Mouse (Mus musculus) CH12.LX (cell line): ENCODE measurements around the gene Ercc6l2. TPM values are rescaled to one million over a fixed set of nuclear protein-coding genes. Genes with fewer than 3 reads are reported as not detected.
A peak's percentile ranks its signal among the peaks of the same experiment; 100 is the strongest.

Experiments
- DNase-seq: peaks from one replicate; pipeline ENCODE4 v3.0.0-alpha.2; 2013; ENCODE audit errors: extremely low read depth
- H3K27ac ChIP-seq: 2 replicates; pipeline ENCODE4 v1.5.1; 2012; ENCODE audit warnings: low read depth, mild to moderate bottlenecking, control low read depth, moderate library complexity; ENCODE audit not compliant: insufficient read depth
- H3K27me3 ChIP-seq: replicated peaks from 2 replicates; pipeline ENCODE3; 2012; ENCODE audit warnings: inconsistent platforms
- H3K36me3 ChIP-seq, 2 experiments: replicated peaks in 1 of 2; 2 replicates each; pipeline versions ENCODE3 to v1.6.1; 2012; ENCODE audit warnings: inconsistent platforms in 1 of 2, low read length in 1 of 2, mild to moderate bottlenecking in 1 of 2, mixed read lengths in 1 of 2, moderate library complexity in 1 of 2; ENCODE audit not compliant: control insufficient read depth in 1 of 2, insufficient read depth in 1 of 2
- H3K4me1 ChIP-seq, 2 experiments: 2 replicates each; pipeline ENCODE4 v1.6.1; 2012; ENCODE audit warnings: inconsistent platforms in 1 of 2, moderate library complexity in 1 of 2; ENCODE audit not compliant: insufficient read depth in 2 of 2, control insufficient read depth in 1 of 2
- H3K4me2 ChIP-seq: 2 replicates; pipeline ENCODE4 v1.6.1; 2012; ENCODE audit warnings: low read depth, mild to moderate bottlenecking, control low read depth; ENCODE audit not compliant: poor library complexity, insufficient read depth, severe bottlenecking
- H3K4me3 ChIP-seq, 3 experiments: fragments of 150-350 bp in 1 of 3; sonication (generic) in 1 of 3; replicated peaks in 1 of 3; 2 replicates each; pipeline versions ENCODE3 to v1.5.1; 2011 to 2012; ENCODE audit warnings: low read depth in 2 of 3, low read length in 2 of 3, mild to moderate bottlenecking in 2 of 3, moderate library complexity in 2 of 3, control low read depth in 1 of 3, improper control_type of control experiment in 1 of 3, inconsistent platforms in 1 of 3, mixed read lengths in 1 of 3; ENCODE audit not compliant: poor library complexity in 1 of 3
- H3K79me2 ChIP-seq: replicated peaks from 2 replicates; pipeline ENCODE4 v1.6.1; 2012; ENCODE audit warnings: mild to moderate bottlenecking, moderate library complexity; ENCODE audit not compliant: control insufficient read depth, poor library complexity, insufficient read depth, severe bottlenecking; ENCODE audit errors: extremely low read depth
- H3K9ac ChIP-seq: 2 replicates; pipeline ENCODE4 v1.6.1; 2012; ENCODE audit warnings: low read depth, mild to moderate bottlenecking, control low read depth, moderate library complexity; ENCODE audit not compliant: insufficient read depth
- H3K9me3 ChIP-seq: replicated peaks from 2 replicates; pipeline ENCODE3; 2012; ENCODE audit warnings: low read length, inconsistent platforms, mixed read lengths
- BHLHE40 ChIP-seq: IDR thresholded peaks from 2 replicates; pipeline ENCODE4 v1.6.1; 2011; ENCODE audit warnings: mild to moderate bottlenecking, low read depth, low read length, improper control_type of control experiment
- CHD1 ChIP-seq: IDR thresholded peaks from 2 replicates; pipeline ENCODE4 v1.6.1; 2012; ENCODE audit warnings: low read depth, low read length, improper control_type of control experiment, inconsistent platforms
- E2F4 ChIP-seq: IDR thresholded peaks from 2 replicates; pipeline ENCODE4 v1.6.1; 2011; ENCODE audit warnings: low read depth, low read length, improper control_type of control experiment; ENCODE audit not compliant: insufficient replicate concordance
- ELF1 ChIP-seq: IDR thresholded peaks from 2 replicates; pipeline ENCODE4 v1.6.1; 2014; ENCODE audit warnings: low read depth, mild to moderate bottlenecking, inconsistent platforms, low read length, improper control_type of control experiment
- ETS1 ChIP-seq: conservative IDR thresholded peaks from 2 replicates; pipeline ENCODE4 v1.6.1; 2012; ENCODE audit warnings: low read depth, mild to moderate bottlenecking, inconsistent platforms, low read length, improper control_type of control experiment, moderate library complexity
- JUN ChIP-seq: IDR thresholded peaks from 2 replicates; pipeline ENCODE4 v1.6.1; 2011; ENCODE audit warnings: low read depth, mild to moderate bottlenecking, low read length, improper control_type of control experiment, moderate library complexity; ENCODE audit not compliant: insufficient read depth
- JUND ChIP-seq: conservative IDR thresholded peaks from 2 replicates; pipeline ENCODE4 v1.6.1; 2011; ENCODE audit warnings: low read depth, low read length, improper control_type of control experiment
- MAFK ChIP-seq: IDR thresholded peaks from 2 replicates; pipeline ENCODE4 v1.6.1; 2011; ENCODE audit warnings: low read length, improper control_type of control experiment; ENCODE audit not compliant: insufficient replicate concordance
- MEF2A ChIP-seq: IDR thresholded peaks from 2 replicates; pipeline ENCODE4 v1.6.1; 2014; ENCODE audit warnings: low read depth, mild to moderate bottlenecking, inconsistent platforms, low read length, improper control_type of control experiment, borderline replicate concordance
- PAX5 ChIP-seq: IDR thresholded peaks from 2 replicates; pipeline ENCODE4 v1.6.1; 2012; ENCODE audit warnings: low read length, inconsistent platforms, mixed read lengths
- POLR2A ChIP-seq: IDR thresholded peaks from 2 replicates; pipeline ENCODE4 v1.6.1; 2011; ENCODE audit warnings: low read depth, mild to moderate bottlenecking, improper control_type of control experiment, low read length
- RCOR1 ChIP-seq: conservative IDR thresholded peaks from 2 replicates; pipeline ENCODE4 v1.6.1; 2012; ENCODE audit warnings: low read depth, mild to moderate bottlenecking, inconsistent platforms, low read length, improper control_type of control experiment
- TBP ChIP-seq: conservative IDR thresholded peaks from 2 replicates; pipeline ENCODE4 v1.6.1; 2011; ENCODE audit warnings: low read depth, low read length, improper control_type of control experiment
- TCF12 ChIP-seq: IDR thresholded peaks from 2 replicates; pipeline ENCODE4 v1.6.1; 2014; ENCODE audit warnings: low read depth, mild to moderate bottlenecking, inconsistent platforms, low read length, improper control_type of control experiment
- UBTF ChIP-seq: IDR thresholded peaks from 2 replicates; pipeline ENCODE4 v1.6.1; 2012; ENCODE audit warnings: low read depth, mild to moderate bottlenecking, inconsistent platforms, low read length, improper control_type of control experiment, moderate library complexity
- USF1 ChIP-seq: IDR thresholded peaks from 2 replicates; pipeline ENCODE4 v1.6.1; 2014; ENCODE audit warnings: low read depth, mild to moderate bottlenecking, inconsistent platforms, low read length, improper control_type of control experiment
- ZKSCAN1 ChIP-seq: IDR thresholded peaks from 2 replicates; pipeline ENCODE4 v1.6.1; 2012; ENCODE audit warnings: low read depth, inconsistent platforms, low read length, improper control_type of control experiment, borderline replicate concordance
- ZNF384 ChIP-seq: IDR thresholded peaks from 2 replicates; pipeline ENCODE4 v1.6.1; 2012; ENCODE audit warnings: low read depth, low read length, improper control_type of control experiment, inconsistent platforms
- dilution Hi-C: fragments of 300-500 bp; cut with MboI; formaldehyde crosslinking; loops from 2 replicates; pipeline ENCODE4 v1.14.3; 2020; ENCODE audit warnings: low sequenced_read_pairs; ENCODE audit not compliant: extremely low pct_unique_long_range_greater_than_20kb, extremely low pct_ligation_motif_present
- in situ Hi-C: fragments of 300-500 bp; cut with MboI; formaldehyde crosslinking; loops from 3 replicates; pipeline ENCODE4 v1.14.3; 2019; ENCODE audit warnings: low sequenced_read_pairs, low pct_ligation_motif_present, low pct_unique_long_range_greater_than_20kb, mixed read lengths
- polyA plus RNA-seq: library from polyadenylated mRNA; unstranded; fragments of >175 nt; gene quantifications from 2 replicates; pipeline ENCODE4 v1.2.1, GENCODE M21; 2012; ENCODE audit warnings: low read depth; ENCODE audit not compliant: insufficient read length
- total RNA-seq, 2 experiments: library from RNA; depleted of rRNA; stranded (reverse); fragments of 300-350 nt in 1 of 2; fragments of >200 nt in 1 of 2; gene quantifications; 2 replicates each; pipeline ENCODE4 v1.2.3; 2012 to 2014

The Ercc6l2 gene
- total and polyA plus RNA-seq, 3 experiments, result 44.3 to 97.0 (median 62.5) TPM

DNA sequence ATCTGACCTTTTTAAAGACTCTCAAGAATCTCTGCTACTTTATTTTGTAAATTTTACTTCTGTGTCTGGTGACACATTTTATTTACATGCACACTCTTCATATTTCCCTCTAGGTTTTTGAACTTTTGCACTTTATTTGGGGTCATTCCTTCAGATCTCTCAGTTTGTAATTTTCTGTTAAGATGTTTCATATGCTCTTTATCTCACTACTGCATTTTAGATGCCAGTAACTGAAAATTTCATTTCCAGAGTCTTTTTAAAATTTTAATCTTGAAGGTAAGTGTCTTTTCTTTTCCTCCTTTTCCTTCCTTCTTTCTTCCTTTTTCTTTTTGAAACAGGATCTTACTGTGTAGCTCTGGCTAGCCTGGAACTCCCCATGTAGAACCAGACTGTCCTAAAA lies 3.6 kb upstream of the Ercc6l2 start:
- dilution Hi-C loops, result no loop called here
- TF ChIP-seq PAX5 (no peak), TCF12 (no peak), ETS1 (no peak), ZNF384 (no peak), RCOR1 (no peak)
- TF ChIP-seq, all 38 proteins: peak for 0
- Histone ChIP-seq H3K4me1 (peaks cover 14 to 79% of the 10 kb centered on the region in 2 experiments; a peak in 3 of 4 replicates), H3K4me2 (no peak overlapping the region), H3K9ac (no peak overlapping the region), H3K36me3 (peaks cover 0 to 20% of the 10 kb centered on the region in 2 experiments), H3K27me3 (no peaks in the 10 kb centered on the region), H3K4me3 (no peak overlapping the region), H3K27ac (no peak overlapping the region), H3K9me3 (no peaks in the 10 kb centered on the region), H3K79me2 (peaks cover 29% of the 10 kb centered on the region)
- in situ Hi-C loops, result loop anchor here (25.0 kb wide), 1 partner anchor 249 kb away; the partner anchor contains the start of gene Ptch1
- no peak for DNase-seq

DNA sequence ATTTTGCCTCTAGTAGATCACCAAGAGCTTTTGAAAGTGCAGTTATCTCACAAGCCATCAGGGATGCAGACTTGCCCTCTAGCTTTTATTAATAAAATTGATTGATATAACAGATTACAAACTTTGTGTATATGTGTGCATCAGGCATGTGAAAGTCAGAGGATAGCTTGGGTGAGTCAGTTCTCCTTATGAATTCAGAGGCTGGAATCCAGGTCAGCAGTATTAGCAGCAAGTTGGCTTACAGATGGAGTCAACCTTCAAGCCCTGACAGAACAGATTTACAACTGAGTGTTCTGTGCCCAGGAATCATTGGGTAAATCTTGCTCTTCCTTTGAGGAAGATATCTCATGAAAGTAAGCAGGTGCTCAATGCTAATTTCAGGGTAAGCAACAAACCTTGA lies 891 bp downstream of the Ercc6l2 start:
- H3K36me3 ChIP-seq, result peaks cover 4 to 22% of the 10 kb centered on the region in 2 experiments
- H3K27ac ChIP-seq, result no peak overlapping the region
- peaks cover 18% of the 10 kb centered on the region for H3K79me2 ChIP-seq
- no peaks in the 10 kb centered on the region for H3K27me3 ChIP-seq
- DNase-seq, result no peak
- in situ Hi-C loops (loop anchor here (25.0 kb wide), 1 partner anchor 254 kb away; the partner anchor contains the start of gene Ptch1), dilution Hi-C loops (no loop called here)
- H3K4me1 ChIP-seq, result peaks cover 8 to 43% of the 10 kb centered on the region in 2 experiments; a peak in 3 of 4 replicates
- H3K9me3 ChIP-seq, result no peaks in the 10 kb centered on the region
- TF ChIP-seq BHLHE40 (no peak), MEF2A (no peak), TBP (no peak), UBTF (0 out of 2 replicates have a peak, but pooled peaks have one; percentile 8)
- peak overlapping the region; percentile 72 for H3K4me2 ChIP-seq
- peak overlapping the region; percentile 64 to 72 (median 71) for H3K4me3 ChIP-seq
- peak overlapping the region; percentile 86 for H3K9ac ChIP-seq

DNA sequence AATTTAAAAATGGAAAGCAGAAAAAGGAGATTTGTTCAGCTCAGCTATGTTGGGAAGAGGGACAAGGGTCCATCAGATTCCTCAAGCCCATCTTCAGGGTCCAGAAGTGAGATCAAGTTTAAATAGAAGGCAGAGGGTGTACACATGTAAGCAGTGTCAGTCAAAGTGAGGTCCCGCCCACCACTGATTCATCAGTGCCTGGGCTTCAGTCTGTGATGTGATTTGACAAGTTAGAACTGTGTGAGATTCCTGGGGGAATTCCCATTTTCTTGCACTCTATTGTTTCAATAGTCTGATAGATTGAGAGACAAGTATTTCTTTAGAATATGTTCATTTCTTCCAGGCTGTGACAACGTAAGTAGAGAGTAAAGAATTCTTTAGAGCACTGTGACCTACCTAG lies 30.7 kb downstream of the Ercc6l2 start:
- dilution Hi-C loops, result no loop called here
- TF ChIP-seq JUN, result no peak
- no peak for TF ChIP-seq CHD1
- TF ChIP-seq ELF1, result no peak
- TF ChIP-seq POLR2A, result no peak
- no peak for TF ChIP-seq ZKSCAN1
- no peak for TF ChIP-seq ZNF384
- no peak for TF ChIP-seq PAX5
- TF ChIP-seq MAFK, result no peak
- no peak for TF ChIP-seq JUND
- no peak for TF ChIP-seq RCOR1
- no peak for TF ChIP-seq USF1
- TF ChIP-seq ETS1, result no peak
- TF ChIP-seq E2F4, result no peak
- no peak for TF ChIP-seq BHLHE40

More for the DNA sequence above, 30.7 kb downstream of the Ercc6l2 start:
- in situ Hi-C loops, result no loop called here
- no peak overlapping the region for H3K4me3 ChIP-seq
- no peak for DNase-seq
- H3K4me2 ChIP-seq, result no peak overlapping the region
- no peak overlapping the region for H3K27ac ChIP-seq
- H3K79me2 ChIP-seq, result no peaks in the 10 kb centered on the region; the same call in 1 of the 2 replicates
- no peaks in the 10 kb centered on the region for H3K27me3 ChIP-seq
- H3K4me1 ChIP-seq, result no peaks in the 10 kb centered on the region
- peaks cover 34 to 65% of the 10 kb centered on the region in 2 experiments for H3K36me3 ChIP-seq
- H3K9me3 ChIP-seq, result no peaks in the 10 kb centered on the region
- no peak overlapping the region for H3K9ac ChIP-seq
